Mouse (Mus musculus): ENCODE results near the gene B230118H07Rik.
"Not testable (repeated sequence)": the region's sequence is repeated elsewhere in the genome, so short reads cannot be mapped to it uniquely, and the experiment has no call there.

B230118H07Rik gene

GRCm38 (mm10) chr2:101591356-101591755 lies 58.0 kb downstream of the B230118H07Rik start:
- DNase-seq (ENCODE audit: low read depth) = no peak

- no peak for DNase-seq (ENCODE audit: low read depth)
Observed at GRCm38 (mm10) chr2:101581418-101581817, 67.9 kb downstream of the B230118H07Rik start.

GRCm38 (mm10) chr2:101580977-101581376 lies 68.4 kb downstream of the B230118H07Rik start:
- no peak for DNase-seq (ENCODE audit: low read depth)

GRCm38 (mm10) chr2:101580428-101580827 lies 68.9 kb downstream of the B230118H07Rik start:
- DNase-seq (ENCODE audit: low read depth) = no peak

- no peak for DNase-seq (ENCODE audit: low read depth)
Observed at GRCm38 (mm10) chr2:101580027-101580426, 69.3 kb downstream of the B230118H07Rik start.

GRCm38 (mm10) chr2:101577243-101577642 lies 72.1 kb downstream of the B230118H07Rik start:
- DNase-seq (ENCODE audit: low read depth) = no peak

GRCm38 (mm10) chr2:101569230-101569629 lies 80.1 kb downstream of the B230118H07Rik start:
- DNase-seq (ENCODE audit: low read depth) = no peak

- no peak for DNase-seq (ENCODE audit: low read depth)
Observed at GRCm38 (mm10) chr2:101567490-101567889, 81.8 kb downstream of the B230118H07Rik start.

GRCm38 (mm10) chr2:101563776-101564175 lies 85.6 kb downstream of the B230118H07Rik start:
- DNase-seq (ENCODE audit: low read depth) = no peak

GRCm38 (mm10) chr2:101563206-101563605 lies 86.1 kb downstream of the B230118H07Rik start:
- no peak for DNase-seq (ENCODE audit: low read depth)

- no peak for DNase-seq (ENCODE audit: low read depth)
Observed at GRCm38 (mm10) chr2:101559431-101559830, 89.9 kb downstream of the B230118H07Rik start.

GRCm38 (mm10) chr2:101555886-101556285 lies 93.4 kb downstream of the B230118H07Rik start:
- no peak for DNase-seq (ENCODE audit: low read depth)

GRCm38 (mm10) chr2:101553851-101554250 lies 95.5 kb downstream of the B230118H07Rik start:
- no peak for DNase-seq (ENCODE audit: low read depth)

- DNase-seq (ENCODE audit: low read depth) = no peak
Observed at GRCm38 (mm10) chr2:101552301-101552700, 97.0 kb downstream of the B230118H07Rik start.

- DNase-seq (ENCODE audit: low read depth) = no peak
Observed at GRCm38 (mm10) chr2:101551026-101551719, 98.2 kb downstream of the B230118H07Rik start.

- DNase-seq (ENCODE audit: low read depth) = no peak
Observed at GRCm38 (mm10) chr2:101550176-101550575, 99.2 kb downstream of the B230118H07Rik start.

GRCm38 (mm10) chr2:101548866-101549265 lies 100.5 kb downstream of the B230118H07Rik start:
- DNase-seq (ENCODE audit: low read depth) = no peak

GRCm38 (mm10) chr2:101545593-101545992 lies 103.7 kb downstream of the B230118H07Rik start:
- DNase-seq (ENCODE audit: low read depth) = no peak

GRCm38 (mm10) chr2:101543704-101544417 lies 105.5 kb downstream of the B230118H07Rik start:
- DNase-seq (ENCODE audit: low read depth) = no peak

- DNase-seq (ENCODE audit: low read depth) = not testable (repeated sequence)
Observed at GRCm38 (mm10) chr2:101536887-101537286, 112.4 kb downstream of the B230118H07Rik start.

- no peak for DNase-seq (ENCODE audit: low read depth)
Observed at GRCm38 (mm10) chr2:101533741-101534140, 115.6 kb downstream of the B230118H07Rik start.

GRCm38 (mm10) chr2:101525503-101526381 lies 123.6 kb downstream of the B230118H07Rik start:
- peak; percentile 8 for DNase-seq (ENCODE audit: low read depth)

All from fibroblast of lung, adult 2 months (primary cell).